Comparison of ENCODE assay signal across 8 mouse cellular contexts in the genomic region with DNA sequence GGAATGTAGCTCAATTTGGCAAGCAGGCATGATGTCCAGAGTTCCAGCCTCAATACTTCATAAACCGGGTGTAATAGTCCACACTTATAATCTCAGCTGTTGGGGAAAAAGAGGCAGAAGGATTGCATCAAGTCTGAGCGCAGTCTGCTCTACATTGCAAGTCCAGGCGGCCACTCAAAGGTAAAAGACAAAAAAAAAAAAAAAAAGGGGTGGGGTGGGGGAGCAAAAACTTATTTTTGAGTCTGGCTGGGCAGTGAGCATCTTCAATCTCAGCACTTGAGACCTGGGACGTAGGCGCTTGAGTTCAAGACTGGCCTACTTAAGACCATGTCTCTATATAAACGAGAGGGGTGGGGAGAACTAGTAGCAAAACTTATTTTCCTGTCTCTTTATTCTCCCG. TPM values are rescaled to one million over a fixed set of nuclear protein-coding genes. Genes with fewer than 3 reads are reported as not detected.
DNase-seq lines count a peak whose midpoint lies in the region; ATAC-seq and TF ChIP-seq lines count a peak whose summit lies in the region.

No protein-coding gene starts in this region.

- H3K4me3 ChIP-seq in erythroblast, embryonic 14.5 days (replicated peaks), result peak overlapping the region; percentile 95
- H3K4me3 ChIP-seq in thymus, adult 2 months (ENCODE audit: control insufficient read depth, insufficient read depth, low read length), result peak overlapping the region; percentile 90
- H3K4me3 ChIP-seq in liver, embryonic 12.5 days, result peak overlapping the region; percentile 93
- peak overlapping the region; percentile 98 for H3K4me3 ChIP-seq in stomach, postnatal 0 days (ENCODE audit: low read depth, low read length)

- H3K9me3 ChIP-seq in erythroblast, embryonic 14.5 days (ENCODE audit: control insufficient read depth, low read length), result no peaks in the 10 kb centered on the region
- H3K9me3 ChIP-seq in liver, embryonic 12.5 days (replicated peaks), result no peaks in the 10 kb centered on the region
- H3K9me3 ChIP-seq in stomach, postnatal 0 days (ENCODE audit: control insufficient read depth, low read length), result no peaks in the 10 kb centered on the region

- H3K27me3 ChIP-seq in erythroblast, embryonic 14.5 days (ENCODE audit: control insufficient read depth), result peaks cover 14% of the 10 kb centered on the region
- no peaks in the 10 kb centered on the region for H3K27me3 ChIP-seq in thymus, adult 2 months (ENCODE audit: control insufficient read depth, insufficient read depth, low read length)
- peaks cover 10% of the 10 kb centered on the region for H3K27me3 ChIP-seq in liver, embryonic 12.5 days (replicated peaks)
- H3K27me3 ChIP-seq in stomach, postnatal 0 days (ENCODE audit: control insufficient read depth, insufficient read depth, low read length), result no peaks in the 10 kb centered on the region

- WGBS in thymus, adult 2 months, result 47% methylated on average over 7 of the region's 7 CpGs
- 33% methylated on average over 7 of the region's 7 CpGs for WGBS in liver, embryonic 12.5 days (ENCODE audit: insufficient replicate concordance)
- WGBS in stomach, postnatal 0 days, result 15% methylated on average over 7 of the region's 7 CpGs

- no peak for TF ChIP-seq EP300 in stomach, postnatal 0 days (optimal IDR thresholded peaks at IDR 0.05)

- H3K36me3 ChIP-seq in erythroblast, embryonic 14.5 days (ENCODE audit: control insufficient read depth), result peaks cover 17% of the 10 kb centered on the region
- H3K36me3 ChIP-seq in thymus, adult 2 months (ENCODE audit: control insufficient read depth, insufficient read depth, low read length), result peaks cover 8% of the 10 kb centered on the region; the same call in 1 of the 2 replicates
- H3K36me3 ChIP-seq in liver, embryonic 12.5 days, result peaks cover 17% of the 10 kb centered on the region
- H3K36me3 ChIP-seq in stomach, postnatal 0 days (ENCODE audit: control insufficient read depth, insufficient read depth, low read length), result peaks cover 5% of the 10 kb centered on the region; the same call in 1 of the 2 replicates

- DNase-seq in thymus, adult 2 months, result no peak
- DNase-seq in thymus, postnatal 14 days, result no peak
- DNase-seq in stomach, postnatal 0 days (ENCODE audit: low spot score), result no peak
- no peak for DNase-seq in thymus, postnatal 10 days (ENCODE audit: low spot score in 2 of 2)
- DNase-seq in layer of hippocampus, adult 9-11 months, result no peak

- no peak for ATAC-seq in erythroblast, adult 5-6 weeks (replicated peaks; ENCODE audit: low FRiP score, poor library complexity, severe bottlenecking)
- no peak for ATAC-seq in liver, embryonic 12.5 days
- no peak for ATAC-seq in stomach, postnatal 0 days (ENCODE audit: low FRiP score, low TSS enrichment)

- no peak for TF ChIP-seq CTCF in thymus, adult 2 months (IDR thresholded peaks at IDR 0.05; ENCODE audit: borderline replicate concordance, control insufficient read depth, extremely low read depth, insufficient read depth, low read length, poor library complexity)
- no peak for TF ChIP-seq CTCF in stomach, postnatal 0 days (IDR thresholded peaks at IDR 0.05; ENCODE audit: low read depth)

- TF ChIP-seq POLR2A in thymus, adult 2 months (IDR thresholded peaks at IDR 0.05; ENCODE audit: control insufficient read depth, extremely low read depth, insufficient read depth, low read length, poor library complexity), result no peak

- H3K27ac ChIP-seq in thymus, adult 2 months (ENCODE audit: control insufficient read depth, insufficient read depth, low read length), result no peak overlapping the region
- no peak overlapping the region for H3K27ac ChIP-seq in liver, embryonic 12.5 days
- peak overlapping the region; percentile 91 for H3K27ac ChIP-seq in stomach, postnatal 0 days (replicated peaks)

- H3K9ac ChIP-seq in liver, embryonic 12.5 days, result peak overlapping the region; percentile 90
- peak overlapping the region; percentile 95 for H3K9ac ChIP-seq in stomach, postnatal 0 days (ENCODE audit: low read length)

- H3K4me1 ChIP-seq in erythroblast, embryonic 14.5 days (ENCODE audit: control insufficient read depth), result peaks cover 32% of the 10 kb centered on the region
- H3K4me1 ChIP-seq in thymus, adult 2 months (replicated peaks; ENCODE audit: control insufficient read depth, insufficient read depth, low read length), result peaks cover 12% of the 10 kb centered on the region
- H3K4me1 ChIP-seq in liver, embryonic 12.5 days, result peaks cover 32% of the 10 kb centered on the region
- H3K4me1 ChIP-seq in stomach, postnatal 0 days (replicated peaks; ENCODE audit: control insufficient read depth, insufficient read depth), result no peaks in the 10 kb centered on the region; the same call in 1 of the 2 replicates

- H3K4me2 ChIP-seq in liver, embryonic 12.5 days, result peak overlapping the region; percentile 78
- H3K4me2 ChIP-seq in stomach, postnatal 0 days (replicated peaks; ENCODE audit: low read depth), result peak overlapping the region; percentile 69

RNA-seq across cellular contexts. Expression of a gene that starts 0.9 kb away (rescaled TPM):
- 0.29 and 0.39 TPM in 2 replicates for polyA plus RNA-seq in erythroblast, embryonic 14.5 days (2012)
- 14.4 and 25.4 TPM in 2 replicates for total RNA-seq in erythroblast, adult 5-6 weeks (2015; ENCODE audit: low replicate concordance)
- total RNA-seq in erythroblast, adult 5-6 weeks (2017; ENCODE audit: low replicate concordance), result 19.0 and 28.0 TPM in 2 replicates
- 8.9 and 14.3 TPM in 2 replicates for polyA plus RNA-seq in thymus, adult 2 months (2012; rRNA removed)
- 47.5 and 48.8 TPM in 2 replicates for polyA plus RNA-seq in liver, embryonic 12.5 days (2016; fragmentation: Nextera tagmentation; extraction: Ambion mirVana)
- polyA plus RNA-seq in stomach, postnatal 0 days (2015; fragmentation: Nextera tagmentation; extraction: Ambion mirVana), result 59.2 and 64.1 TPM in 2 replicates

RNA-seq across cellular contexts. Expression of a gene that starts 0.9 kb away (rescaled TPM):
- polyA plus RNA-seq in erythroblast, embryonic 14.5 days (2012), result not detected in 2 replicates
- not detected in 2 replicates for total RNA-seq in erythroblast, adult 5-6 weeks (2015; ENCODE audit: low replicate concordance)
- total RNA-seq in erythroblast, adult 5-6 weeks (2017; ENCODE audit: low replicate concordance), result 0.51 TPM in 1 of 2 replicates, not detected in the other
- 2.4 and 2.8 TPM in 2 replicates for polyA plus RNA-seq in thymus, adult 2 months (2012; rRNA removed)
- 2.2 and 2.3 TPM in 2 replicates for polyA plus RNA-seq in liver, embryonic 12.5 days (2016; fragmentation: Nextera tagmentation; extraction: Ambion mirVana)
- 1.2 and 1.3 TPM in 2 replicates for polyA plus RNA-seq in stomach, postnatal 0 days (2015; fragmentation: Nextera tagmentation; extraction: Ambion mirVana)

RNA-seq across cellular contexts. Expression of a gene that starts 23.8 kb away (rescaled TPM):
- not detected in 2 replicates for polyA plus RNA-seq in erythroblast, embryonic 14.5 days (2012)
- total RNA-seq in erythroblast, adult 5-6 weeks (2015; ENCODE audit: low replicate concordance), result not detected in 2 replicates
- not detected in 2 replicates for total RNA-seq in erythroblast, adult 5-6 weeks (2017; ENCODE audit: low replicate concordance)
- polyA plus RNA-seq in thymus, adult 2 months (2012; rRNA removed), result 0.03 and 0.08 TPM in 2 replicates
- 0.04 and 0.07 TPM in 2 replicates for polyA plus RNA-seq in liver, embryonic 12.5 days (2016; fragmentation: Nextera tagmentation; extraction: Ambion mirVana)
- 0.18 and 0.33 TPM in 2 replicates for polyA plus RNA-seq in stomach, postnatal 0 days (2015; fragmentation: Nextera tagmentation; extraction: Ambion mirVana)

RNA-seq across cellular contexts. Expression of a gene that starts 57.7 kb away (rescaled TPM):
- 0.01 and 0.02 TPM in 2 replicates for polyA plus RNA-seq in erythroblast, embryonic 14.5 days (2012)
- 0.38 and 1.7 TPM in 2 replicates for total RNA-seq in erythroblast, adult 5-6 weeks (2015; ENCODE audit: low replicate concordance)
- total RNA-seq in erythroblast, adult 5-6 weeks (2017; ENCODE audit: low replicate concordance), result 0.98 and 1.3 TPM in 2 replicates
- polyA plus RNA-seq in thymus, adult 2 months (2012; rRNA removed), result 6.0 and 6.4 TPM in 2 replicates
- 5.8 and 6.0 TPM in 2 replicates for polyA plus RNA-seq in liver, embryonic 12.5 days (2016; fragmentation: Nextera tagmentation; extraction: Ambion mirVana)
- polyA plus RNA-seq in stomach, postnatal 0 days (2015; fragmentation: Nextera tagmentation; extraction: Ambion mirVana), result 5.5 and 6.2 TPM in 2 replicates
